Mouse (Mus musculus) spleen, adult 2 months (tissue): Measurements from ENCODE around the gene Pias4. TPM values are rescaled to one million over a fixed set of nuclear protein-coding genes. Genes with fewer than 3 reads are reported as not detected.
"Not testable (repeated sequence)": the region's sequence is repeated elsewhere in the genome, so short reads cannot be mapped to it uniquely, and the experiment has no call there.

Experiments
- DNase-seq, 2 experiments: peaks; one replicate each; pipeline versions ENCODE4 v3.0.0 to v3.0.0-alpha.2; 2012 to 2021; ENCODE audit warnings: low spot score in 2 of 2, low read depth in 1 of 2
- H3K27ac ChIP-seq: fragments of 200-500 bp; 2 replicates; pipeline ENCODE4 v1.5.1; 2012; ENCODE audit warnings: low read length, inconsistent platforms; ENCODE audit not compliant: insufficient read depth
- H3K27me3 ChIP-seq: fragments of 200-500 bp; 2 replicates; pipeline ENCODE4 v1.6.1; 2012; ENCODE audit warnings: mild to moderate bottlenecking, moderate library complexity, low read length, inconsistent platforms; ENCODE audit not compliant: control insufficient read depth, insufficient read depth
- H3K36me3 ChIP-seq: fragments of 200-500 bp; 2 replicates; pipeline ENCODE4 v1.6.1; 2012; ENCODE audit warnings: mild to moderate bottlenecking, low read length, inconsistent platforms; ENCODE audit not compliant: control insufficient read depth, insufficient read depth
- H3K4me1 ChIP-seq: fragments of 200-500 bp; 2 replicates; pipeline ENCODE4 v1.6.1; 2011; ENCODE audit warnings: inconsistent platforms; ENCODE audit not compliant: control insufficient read depth, insufficient read depth, insufficient read length
- H3K4me3 ChIP-seq: fragments of 200-500 bp; 2 replicates; pipeline ENCODE4 v1.5.1; 2011; ENCODE audit warnings: mild to moderate bottlenecking, inconsistent platforms; ENCODE audit not compliant: insufficient read depth, insufficient read length; ENCODE audit errors: extremely low read depth
- CTCF ChIP-seq: fragments of 200-500 bp; IDR thresholded peaks from 2 replicates; pipeline ENCODE4 v1.5.1; 2011; ENCODE audit warnings: mild to moderate bottlenecking, inconsistent platforms; ENCODE audit not compliant: insufficient read depth, insufficient read length, insufficient replicate concordance; ENCODE audit errors: extremely low read depth
- POLR2A ChIP-seq: fragments of 200-500 bp; IDR thresholded peaks from 2 replicates; pipeline ENCODE4 v1.6.1; 2011; ENCODE audit warnings: low read depth, low read length, inconsistent platforms
- WGBS: fragments of 180-500 bp; shearing (Covaris S2); methylation state at CpG from one replicate; pipeline ENCODE4 v1.1.7; 2018; 5-methylcytosine and 5-hydroxymethylcytosine counted together
- polyA plus RNA-seq: library from polyadenylated mRNA; depleted of rRNA; stranded (reverse); fragments of >200 nt; gene quantifications from 2 replicates; pipeline ENCODE4 v1.2.3, GENCODE M21; 2012; rRNA removed

The Pias4 gene
- polyA plus RNA-seq = 36.1 and 45.8 TPM in 2 replicates

- under 1% methylated on average over 61 of the region's 64 CpGs for WGBS
- H3K4me1 ChIP-seq = peaks cover 10% of the 10 kb centered on the region; the same call in 1 of the 2 replicates
- peak within 1 kb of the TSS; percentile 97 for H3K27ac ChIP-seq
- H3K4me3 ChIP-seq = peak within 1 kb of the TSS; percentile 83
- no peaks in the 10 kb centered on the region for H3K27me3 ChIP-seq
- peak; percentile 99 to 100 for DNase-seq
- TF ChIP-seq CTCF = no peak
- TF ChIP-seq POLR2A = peak; percentile 72
- H3K36me3 ChIP-seq = peaks cover 5% of the 10 kb centered on the region
Observed at GRCm38 (mm10) chr10:81167200-81168086, at the start of gene Pias4. Gene Pias4, minus strand, starts transcription at chr10:81167923.

GRCm38 (mm10) chr10:81217267-81217666 lies 49.5 kb upstream of the Pias4 start:
- TF ChIP-seq CTCF = peak; percentile 29; the same call in 1 of the 2 replicates
- peak in 1 of 2 experiments; percentile 32 for DNase-seq
- H3K36me3 ChIP-seq, H3K4me3 ChIP-seq, H3K4me1 ChIP-seq, H3K27ac ChIP-seq, H3K27me3 ChIP-seq: not testable (repeated sequence)
- WGBS = 6% methylated on average over 1 of the region's 1 CpGs

GRCm38 (mm10) chr10:81216810-81217209 lies 49.1 kb upstream of the Pias4 start:
- Histone ChIP-seq H3K27ac (no peak overlapping the region), H3K4me1 (peaks cover 4% of the 10 kb centered on the region; the same call in 1 of the 2 replicates), H3K36me3 (no peaks in the 10 kb centered on the region), H3K4me3 (no peak overlapping the region), H3K27me3 (no peaks in the 10 kb centered on the region)
- TF ChIP-seq POLR2A = no peak
- TF ChIP-seq CTCF = no peak
- WGBS = 83% methylated on average over 6 of the region's 6 CpGs
- no peak for DNase-seq

GRCm38 (mm10) chr10:81216260-81216659 lies 48.5 kb upstream of the Pias4 start:
- 82% methylated on average over 6 of the region's 6 CpGs for WGBS
- no peak for DNase-seq
- H3K4me3 ChIP-seq = no peak overlapping the region
- no peaks in the 10 kb centered on the region for H3K36me3 ChIP-seq
- TF ChIP-seq CTCF = no peak
- no peak overlapping the region for H3K27ac ChIP-seq
- no peaks in the 10 kb centered on the region for H3K27me3 ChIP-seq
- no peaks in the 10 kb centered on the region for H3K4me1 ChIP-seq

- 94% methylated on average over 5 of the region's 5 CpGs for WGBS
- H3K36me3 ChIP-seq = no peaks in the 10 kb centered on the region
- 0 out of 2 replicates have a peak, but pooled peaks have one; percentile 16 for TF ChIP-seq CTCF
- TF ChIP-seq POLR2A = no peak
- no peak overlapping the region for H3K4me3 ChIP-seq
- no peaks in the 10 kb centered on the region for H3K27me3 ChIP-seq
- H3K27ac ChIP-seq = no peak overlapping the region
- H3K4me1 ChIP-seq = no peaks in the 10 kb centered on the region
- no peak for DNase-seq
Observed at GRCm38 (mm10) chr10:81210154-81210553, 42.4 kb upstream of the Pias4 start.

- DNase-seq = no peak
- 75% methylated on average over 4 of the region's 4 CpGs for WGBS
- no peaks in the 10 kb centered on the region for H3K4me1 ChIP-seq
- no peak overlapping the region for H3K4me3 ChIP-seq
- H3K27ac ChIP-seq = no peak overlapping the region
- H3K36me3 ChIP-seq = no peaks in the 10 kb centered on the region
- no peaks in the 10 kb centered on the region for H3K27me3 ChIP-seq
- TF ChIP-seq CTCF = no peak
- TF ChIP-seq POLR2A = no peak
Observed at GRCm38 (mm10) chr10:81204137-81204536, 36.4 kb upstream of the Pias4 start.
